Mouse (Mus musculus) erythroblast, embryonic 14.5 days (primary cell): ENCODE measurements around the gene Lgals12.

ENCODE experiments used
- GATA1 ChIP-seq: IDR thresholded peaks from 2 replicates; pipeline ENCODE4 v1.6.1; 2012; ENCODE audit warnings: low read length, inconsistent platforms, mixed read lengths
- TAL1 ChIP-seq: IDR thresholded peaks from 3 replicates; pipeline ENCODE4 v1.6.1; 2012; ENCODE audit warnings: low read length, inconsistent platforms, mixed read lengths

GRCm38 (mm10) chr19:7611942-7612757 is 5.2 kb upstream of the Lgals12 start, which contains the start of gene Hrasls5:
- TF ChIP-seq GATA1 (no peak), TAL1 (no peak)
